Comparison of ENCODE assay signal across 22 mouse cellular contexts in genomic region chr14:50991037-50991436, GRCm38 (mm10). TPM values are rescaled to one million over a fixed set of nuclear protein-coding genes. Genes with fewer than 3 reads are reported as not detected.
DNase-seq lines count a peak whose midpoint lies in the region; ATAC-seq and TF ChIP-seq lines count a peak whose summit lies in the region.
"Had no signal": no experiment of that assay in that cellular context is flagged by ENCODE, and none has a peak within 500 bp of the region (broad histone marks: within the 10 kb centered on the region; RNA-seq: fewer than 3 reads in every experiment).

No protein-coding gene starts in this region.

- no peak for TF ChIP-seq POLR2A in CH12.LX (IDR thresholded peaks at IDR 0.05; ENCODE audit: low read depth, low read length)

- TF ChIP-seq CTCF in CH12.LX (conservative IDR thresholded peaks at IDR 0.05 in 1 of 2, IDR thresholded peaks at IDR 0.05 in 1 of 2; ENCODE audit: low read depth in 2 of 2, low read length in 2 of 2), result no peak
- TF ChIP-seq CTCF in kidney, postnatal 0 days (IDR thresholded peaks at IDR 0.05; ENCODE audit: low read depth), result no peak

- WGBS in liver, embryonic 16.5 days (ENCODE audit: insufficient replicate concordance), result 54% methylated on average over 3 of the region's 3 CpGs
- 66% methylated on average over 3 of the region's 3 CpGs for WGBS in liver, embryonic 12.5 days (ENCODE audit: insufficient replicate concordance)
- WGBS in kidney, postnatal 0 days, result 71% methylated on average over 3 of the region's 3 CpGs

- TF ChIP-seq RAD21 in CH12.LX (IDR thresholded peaks at IDR 0.05; ENCODE audit: low read depth, low read length), result no peak

- peak; percentile 41 for DNase-seq in CH12.LX (ENCODE audit: extremely low read depth)
- no peak for DNase-seq in kidney, postnatal 0 days (ENCODE audit: low spot score)
- DNase-seq in left cerebral cortex, adult 11 months (ENCODE audit: low spot score), result no peak
- DNase-seq in thymus, adult 18-20 months, result no peak
- DNase-seq in heart, adult 9 months (ENCODE audit: low spot score in 2 of 2), result no peak
- DNase-seq: adrenal gland, adult 8-10 months; cerebellum, adult 8-10 months; gastrocnemius, postnatal 25 days; layer of hippocampus, postnatal 36 days; left cerebral cortex, postnatal 4 days; right cerebral cortex, postnatal 25 days had no signal

- dilution Hi-C loops in CH12.LX (cut with MboI; ENCODE audit: extremely low pct_ligation_motif_present, extremely low pct_unique_long_range_greater_than_20kb, low sequenced_read_pairs), result no loop called here

- no peaks in the 10 kb centered on the region for H3K9me3 ChIP-seq in liver, embryonic 16.5 days (replicated peaks; ENCODE audit: control insufficient read depth, low read length)
- H3K9me3 ChIP-seq in liver, embryonic 12.5 days (replicated peaks), result no peaks in the 10 kb centered on the region
- H3K9me3 ChIP-seq in CH12.LX (replicated peaks; ENCODE audit: low read length), result no peaks in the 10 kb centered on the region
- H3K9me3 ChIP-seq in kidney, postnatal 0 days (replicated peaks; ENCODE audit: low read length), result no peaks in the 10 kb centered on the region
- H3K9me3 ChIP-seq: forebrain, embryonic 10.5 days; liver, embryonic 15.5 days; midbrain, embryonic 15.5 days had no signal

- no peaks in the 10 kb centered on the region for H3K36me3 ChIP-seq in liver, embryonic 16.5 days (ENCODE audit: control insufficient read depth, insufficient read depth)
- H3K36me3 ChIP-seq in liver, embryonic 12.5 days, result no peaks in the 10 kb centered on the region
- no peaks in the 10 kb centered on the region for H3K36me3 ChIP-seq in CH12.LX (replicated peaks in 1 of 2; ENCODE audit: control insufficient read depth in 1 of 2, insufficient read depth in 1 of 2, low read length in 1 of 2)
- H3K36me3 ChIP-seq in kidney, postnatal 0 days (ENCODE audit: insufficient read depth, low read length), result no peaks in the 10 kb centered on the region
- H3K36me3 ChIP-seq: forebrain, embryonic 10.5 days; liver, embryonic 15.5 days; midbrain, embryonic 15.5 days had no signal

- no peaks in the 10 kb centered on the region for H3K79me2 ChIP-seq in CH12.LX (replicated peaks; ENCODE audit: control insufficient read depth, extremely low read depth, insufficient read depth, poor library complexity, severe bottlenecking)

- peak; percentile 59; the same call in 1 of the 2 replicates for ATAC-seq in liver, embryonic 16.5 days (ENCODE audit: low read depth)
- no peak for ATAC-seq in liver, embryonic 12.5 days
- ATAC-seq in granulocyte monocyte progenitor cell, adult 5-6 weeks (replicated peaks; ENCODE audit: poor library complexity, severe bottlenecking), result 0 out of 2 replicates have a peak, but pooled peaks have one; percentile 12
- peak; percentile 89 for ATAC-seq in kidney, postnatal 0 days (replicated peaks; ENCODE audit: low FRiP score, low read depth)
- ATAC-seq: midbrain, embryonic 15.5 days had no signal

- H3K9ac ChIP-seq in liver, embryonic 16.5 days (ENCODE audit: low read depth, low read length), result no peak overlapping the region
- no peak overlapping the region for H3K9ac ChIP-seq in liver, embryonic 12.5 days
- no peak overlapping the region; the same call in 1 of the 2 replicates for H3K9ac ChIP-seq in CH12.LX (ENCODE audit: insufficient read depth, low read depth)
- H3K9ac ChIP-seq in kidney, postnatal 0 days (ENCODE audit: low read depth, low read length), result no peak overlapping the region
- H3K9ac ChIP-seq: liver, embryonic 15.5 days; midbrain, embryonic 15.5 days had no signal

- in situ Hi-C loops in CH12.LX (cut with MboI; ENCODE audit: low pct_ligation_motif_present, low pct_unique_long_range_greater_than_20kb, low sequenced_read_pairs), result no loop called here

- H3K27me3 ChIP-seq in liver, embryonic 16.5 days (ENCODE audit: control insufficient read depth, insufficient read depth, low read depth, low read length), result no peaks in the 10 kb centered on the region
- H3K27me3 ChIP-seq in liver, embryonic 12.5 days (replicated peaks), result no peaks in the 10 kb centered on the region
- no peaks in the 10 kb centered on the region for H3K27me3 ChIP-seq in CH12.LX (replicated peaks)
- no peaks in the 10 kb centered on the region for H3K27me3 ChIP-seq in kidney, postnatal 0 days (ENCODE audit: insufficient read depth, low read length)
- H3K27me3 ChIP-seq: liver, embryonic 15.5 days; midbrain, embryonic 15.5 days had no signal

- no peak overlapping the region for H3K4me3 ChIP-seq in liver, embryonic 16.5 days (ENCODE audit: low read depth, low read length)
- H3K4me3 ChIP-seq in liver, embryonic 12.5 days, result no peak overlapping the region
- H3K4me3 ChIP-seq in CH12.LX (replicated peaks in 1 of 3; ENCODE audit: low read depth in 2 of 3, low read length in 2 of 3, poor library complexity in 1 of 3), result no peak overlapping the region
- H3K4me3 ChIP-seq in kidney, postnatal 0 days (replicated peaks; ENCODE audit: low read depth, low read length), result no peak overlapping the region
- H3K4me3 ChIP-seq: forebrain, embryonic 10.5 days; liver, embryonic 15.5 days; midbrain, embryonic 15.5 days had no signal

- TF ChIP-seq EP300 in CH12.LX (IDR thresholded peaks at IDR 0.05; ENCODE audit: low read length), result peak; percentile 41; the same call in 1 of the 2 replicates

- H3K4me1 ChIP-seq in liver, embryonic 16.5 days (ENCODE audit: control insufficient read depth, low read depth, low read length), result no peaks in the 10 kb centered on the region
- no peaks in the 10 kb centered on the region for H3K4me1 ChIP-seq in liver, embryonic 12.5 days
- peaks cover 0 to 11% of the 10 kb centered on the region in 2 experiments; a peak in 2 of 4 replicates for H3K4me1 ChIP-seq in CH12.LX (ENCODE audit: control insufficient read depth in 1 of 2, insufficient read depth in 2 of 2)
- no peaks in the 10 kb centered on the region for H3K4me1 ChIP-seq in kidney, postnatal 0 days (replicated peaks; ENCODE audit: insufficient read depth, low read length)
- H3K4me1 ChIP-seq: liver, embryonic 15.5 days; midbrain, embryonic 15.5 days had no signal

- 0 out of 2 replicates have a peak overlapping the region, but pooled peaks have one; percentile 10 for H3K4me2 ChIP-seq in liver, embryonic 16.5 days (ENCODE audit: low read depth, low read length)
- H3K4me2 ChIP-seq in liver, embryonic 12.5 days, result no peak overlapping the region
- no peak overlapping the region for H3K4me2 ChIP-seq in CH12.LX (ENCODE audit: insufficient read depth, low read depth, poor library complexity, severe bottlenecking)
- H3K4me2 ChIP-seq in kidney, postnatal 0 days (ENCODE audit: low read length), result no peak overlapping the region
- H3K4me2 ChIP-seq: liver, embryonic 15.5 days; midbrain, embryonic 15.5 days had no signal

- H3K27ac ChIP-seq in liver, embryonic 16.5 days (ENCODE audit: low read length), result no peak overlapping the region
- H3K27ac ChIP-seq in liver, embryonic 12.5 days, result no peak overlapping the region
- no peak overlapping the region for H3K27ac ChIP-seq in CH12.LX (ENCODE audit: insufficient read depth, low read depth)
- H3K27ac ChIP-seq in kidney, postnatal 0 days, result peak overlapping the region; percentile 79
- H3K27ac ChIP-seq: forebrain, embryonic 10.5 days; liver, embryonic 15.5 days; midbrain, embryonic 15.5 days had no signal

RNA-seq across cellular contexts. Expression of gene Rnase10, which starts 16.5 kb away (rescaled TPM):
- 0.09 TPM in 1 of 2 replicates, not detected in the other for polyA plus RNA-seq in liver, embryonic 16.5 days (2015; fragmentation: Nextera tagmentation; extraction: Ambion mirVana)
- 0.07 TPM in 1 of 2 replicates, not detected in the other for polyA plus RNA-seq in liver, embryonic 12.5 days (2016; fragmentation: Nextera tagmentation; extraction: Ambion mirVana)
- total RNA-seq in CH12.LX (2012; rRNA removed), result not detected in 2 replicates
- total RNA-seq in CH12.LX (2014; rRNA removed), result not detected in 2 replicates
- polyA plus RNA-seq in CH12.LX (2012; ENCODE audit: insufficient read length, low read depth), result not detected in 2 replicates
- not detected in 2 replicates for total RNA-seq in granulocyte monocyte progenitor cell, adult 5-6 weeks (2014; fragmentation: Nextera tagmentation)
- total RNA-seq in granulocyte monocyte progenitor cell, adult 5-6 weeks (2017), result 2.5 and 3.2 TPM in 2 replicates
- polyA plus RNA-seq in kidney, postnatal 0 days (2015; fragmentation: Nextera tagmentation; extraction: Ambion mirVana), result 0.08 and 0.11 TPM in 2 replicates
- total RNA-seq: gastrocnemius, postnatal 25 days; layer of hippocampus, postnatal 36 days had no signal
- polyA plus RNA-seq: forebrain, embryonic 10.5 days; hindbrain, embryonic 11.5 days; midbrain, embryonic 15.5 days; neural tube, embryonic 11.5 days had no signal

RNA-seq across cellular contexts. Expression of gene Pnp2, which starts 35.2 kb away (rescaled TPM):
- 10.6 and 11.0 TPM in 2 replicates for polyA plus RNA-seq in liver, embryonic 16.5 days (2015; fragmentation: Nextera tagmentation; extraction: Ambion mirVana)
- polyA plus RNA-seq in liver, embryonic 12.5 days (2016; fragmentation: Nextera tagmentation; extraction: Ambion mirVana), result 4.0 and 4.3 TPM in 2 replicates
- 0.21 TPM in 2 replicates for total RNA-seq in CH12.LX (2012; rRNA removed)
- 0.43 TPM in 1 of 2 replicates, not detected in the other for total RNA-seq in CH12.LX (2014; rRNA removed)
- polyA plus RNA-seq in CH12.LX (2012; ENCODE audit: insufficient read length, low read depth), result 0.91 TPM in 1 of 2 replicates, not detected in the other
- 5.4 and 16.2 TPM in 2 replicates for total RNA-seq in granulocyte monocyte progenitor cell, adult 5-6 weeks (2014; fragmentation: Nextera tagmentation)
- 4.3 and 5.3 TPM in 2 replicates for total RNA-seq in granulocyte monocyte progenitor cell, adult 5-6 weeks (2017)
- 0.79 and 1.1 TPM in 2 replicates for polyA plus RNA-seq in kidney, postnatal 0 days (2015; fragmentation: Nextera tagmentation; extraction: Ambion mirVana)

RNA-seq across cellular contexts. Expression of gene Gm49342, which starts 46.7 kb away (rescaled TPM):
- polyA plus RNA-seq in liver, embryonic 16.5 days (2015; fragmentation: Nextera tagmentation; extraction: Ambion mirVana), result not detected in 2 replicates
- polyA plus RNA-seq in liver, embryonic 12.5 days (2016; fragmentation: Nextera tagmentation; extraction: Ambion mirVana), result not detected in 2 replicates
- total RNA-seq in CH12.LX (2012; rRNA removed), result not detected in 2 replicates
- total RNA-seq in CH12.LX (2014; rRNA removed), result 108 and 120 TPM in 2 replicates
- 50.6 and 100 TPM in 2 replicates for polyA plus RNA-seq in CH12.LX (2012; ENCODE audit: insufficient read length, low read depth)
- total RNA-seq in granulocyte monocyte progenitor cell, adult 5-6 weeks (2014; fragmentation: Nextera tagmentation), result not detected in 2 replicates
- 68.4 TPM in 1 of 2 replicates, not detected in the other for total RNA-seq in granulocyte monocyte progenitor cell, adult 5-6 weeks (2017)
- polyA plus RNA-seq in kidney, postnatal 0 days (2015; fragmentation: Nextera tagmentation; extraction: Ambion mirVana), result not detected in 2 replicates
- polyA plus RNA-seq: embryonic facial prominence, embryonic 14.5 days; forebrain, embryonic 10.5 days; heart, embryonic 14.5 days; hindbrain, embryonic 11.5 days; liver, embryonic 15.5 days; midbrain, embryonic 15.5 days; neural tube, embryonic 11.5 days had no signal

RNA-seq across cellular contexts. Expression of gene Rnase9, which starts 50.6 kb away (rescaled TPM):
- polyA plus RNA-seq in liver, embryonic 16.5 days (2015; fragmentation: Nextera tagmentation; extraction: Ambion mirVana), result not detected in 2 replicates
- polyA plus RNA-seq in liver, embryonic 12.5 days (2016; fragmentation: Nextera tagmentation; extraction: Ambion mirVana), result not detected in 2 replicates
- total RNA-seq in CH12.LX (2012; rRNA removed) (not detected in 2 replicates), CH12.LX (2014; rRNA removed) (not detected in 2 replicates)
- not detected in 2 replicates for polyA plus RNA-seq in CH12.LX (2012; ENCODE audit: insufficient read length, low read depth)
- total RNA-seq in granulocyte monocyte progenitor cell, adult 5-6 weeks (2014; fragmentation: Nextera tagmentation), result not detected in 2 replicates
- not detected in 2 replicates for total RNA-seq in granulocyte monocyte progenitor cell, adult 5-6 weeks (2017)
- polyA plus RNA-seq in kidney, postnatal 0 days (2015; fragmentation: Nextera tagmentation; extraction: Ambion mirVana), result 0.11 TPM in 1 of 2 replicates, not detected in the other
- total RNA-seq: adrenal gland, adult 8-10 months; gastrocnemius, postnatal 25 days; layer of hippocampus, postnatal 36 days; left cerebral cortex, postnatal 4 days had no signal
- polyA plus RNA-seq: embryonic facial prominence, embryonic 14.5 days; forebrain, embryonic 10.5 days; heart, embryonic 14.5 days; hindbrain, embryonic 11.5 days; large intestine, adult 2 months; liver, embryonic 15.5 days; midbrain, embryonic 15.5 days; neural tube, embryonic 11.5 days had no signal

RNA-seq across cellular contexts. Expression of gene Rnase11, which starts 58.9 kb away (rescaled TPM):
- not detected in 2 replicates for polyA plus RNA-seq in liver, embryonic 16.5 days (2015; fragmentation: Nextera tagmentation; extraction: Ambion mirVana)
- polyA plus RNA-seq in liver, embryonic 12.5 days (2016; fragmentation: Nextera tagmentation; extraction: Ambion mirVana), result not detected in 2 replicates
- not detected in 2 replicates for total RNA-seq in CH12.LX (2012; rRNA removed)
- not detected in 2 replicates for total RNA-seq in CH12.LX (2014; rRNA removed)
- polyA plus RNA-seq in CH12.LX (2012; ENCODE audit: insufficient read length, low read depth), result not detected in 2 replicates
- not detected in 2 replicates for total RNA-seq in granulocyte monocyte progenitor cell, adult 5-6 weeks (2014; fragmentation: Nextera tagmentation)
- total RNA-seq in granulocyte monocyte progenitor cell, adult 5-6 weeks (2017), result not detected in 2 replicates
- polyA plus RNA-seq in kidney, postnatal 0 days (2015; fragmentation: Nextera tagmentation; extraction: Ambion mirVana), result 0.27 TPM in 1 of 2 replicates, not detected in the other
- total RNA-seq: adrenal gland, adult 8-10 months; gastrocnemius, postnatal 25 days; layer of hippocampus, postnatal 36 days; left cerebral cortex, postnatal 4 days had no signal
- polyA plus RNA-seq: embryonic facial prominence, embryonic 14.5 days; forebrain, embryonic 10.5 days; heart, embryonic 14.5 days; hindbrain, embryonic 11.5 days; large intestine, adult 2 months; liver, embryonic 15.5 days; midbrain, embryonic 15.5 days; neural tube, embryonic 11.5 days had no signal

Comparison
In these comparisons a context has a peak if more than half of its experiments do, and no peak if none do; other contexts are left out.
1. RNA of gene Gm49342, which starts 46.7 kb away (polyA plus RNA-seq): 50.6 to 100 TPM in CH12.LX; not detected in liver, embryonic 16.5 days, not detected in liver, embryonic 12.5 days and not detected in kidney, postnatal 0 days; every median in the first group is over 10 times any median in the second.